Mouse (Mus musculus) lung, postnatal 0 days (tissue): ENCODE data around the gene Rpain. TPM values are rescaled to one million over a fixed set of nuclear protein-coding genes. Genes with fewer than 3 reads are reported as not detected.
A peak's percentile ranks its signal among the peaks of the same experiment; 100 is the strongest.

ENCODE experiments used
- ATAC-seq: fragments of 200-750 bp; cut with Nextera tagmentation; 2 replicates; pipeline ENCODE4 v1.8.0; 2017; ENCODE audit warnings: moderate library complexity
- DNase-seq: peaks from one replicate; pipeline ENCODE4 v3.0.0-alpha.2; 2016; ENCODE audit warnings: low spot score
- H3K27ac ChIP-seq: fragments of 300-500 bp; sonication (generic); 2 replicates; pipeline ENCODE4 v1.5.1; 2014; ENCODE audit warnings: antibody characterized with exemption, mild to moderate bottlenecking, low read length, mixed read lengths
- H3K27me3 ChIP-seq: fragments of 300-500 bp; sonication (generic); replicated peaks from 2 replicates; pipeline ENCODE4 v1.6.1; 2014; ENCODE audit warnings: low read length, mixed read lengths; ENCODE audit not compliant: insufficient read depth
- H3K36me3 ChIP-seq: fragments of 300-500 bp; sonication (generic); 2 replicates; pipeline ENCODE4 v1.6.1; 2014; ENCODE audit warnings: low read length, mixed read lengths; ENCODE audit not compliant: insufficient read depth
- H3K4me1 ChIP-seq: fragments of 300-500 bp; sonication (generic); 2 replicates; pipeline ENCODE4 v1.6.1; 2014; ENCODE audit warnings: antibody characterized with exemption, low read depth, low read length, mixed read lengths; ENCODE audit not compliant: insufficient read depth
- H3K4me2 ChIP-seq: fragments of 300-500 bp; sonication (generic); replicated peaks from 2 replicates; pipeline ENCODE4 v1.6.1; 2014; ENCODE audit warnings: low read depth, mild to moderate bottlenecking, low read length, moderate library complexity, mixed read lengths
- H3K4me3 ChIP-seq: fragments of 300-500 bp; sonication (generic); 2 replicates; pipeline ENCODE4 v1.5.1; 2014; ENCODE audit warnings: low read depth, low read length
- H3K9ac ChIP-seq: fragments of 300-500 bp; sonication (generic); replicated peaks from 2 replicates; pipeline ENCODE4 v1.6.1; 2014; ENCODE audit warnings: low read depth, mild to moderate bottlenecking
- H3K9me3 ChIP-seq: fragments of 300-500 bp; sonication (generic); 2 replicates; pipeline ENCODE4 v1.6.1; 2016; ENCODE audit warnings: low read length, mixed read lengths
- CTCF ChIP-seq: IDR thresholded peaks from 2 replicates; pipeline ENCODE4 v1.5.1; 2016; ENCODE audit warnings: antibody characterized with exemption, mild to moderate bottlenecking
- EP300 ChIP-seq: IDR thresholded peaks from 2 replicates; pipeline ENCODE4 v1.6.1; 2016; ENCODE audit warnings: antibody characterized with exemption, mild to moderate bottlenecking, control low read depth
- WGBS: fragments of 180-500 bp; shearing (Covaris S2); extraction: QIAGEN DNeasy Blood & Tissue Kit; methylation state at CpG from one replicate; pipeline ENCODE4 v1.1.7; 2014; 5-methylcytosine and 5-hydroxymethylcytosine counted together
- polyA plus RNA-seq: library from polyadenylated mRNA; unstranded; fragments of >200 nt; fragmentation: Nextera tagmentation; extraction: Ambion mirVana; gene quantifications from 2 replicates; pipeline ENCODE4 v1.2.1, GENCODE M21; 2015

The Rpain gene
- polyA plus RNA-seq, 1 experiment from 2014 or later = 97.5 TPM

- TF ChIP-seq EP300 = no peak
- TF ChIP-seq CTCF = no peak
- Histone ChIP-seq H3K9me3 (no peaks in the 10 kb centered on the region), H3K9ac (no peak overlapping the region), H3K27ac (no peak overlapping the region), H3K4me1 (no peaks in the 10 kb centered on the region), H3K4me3 (no peak overlapping the region), H3K36me3 (peaks cover 27% of the 10 kb centered on the region; the same call in 1 of the 2 replicates), H3K4me2 (no peak overlapping the region), H3K27me3 (no peaks in the 10 kb centered on the region)
- ATAC-seq (no peak), DNase-seq (no peak)
- 44% methylated on average over 1 of the region's 1 CpGs for WGBS
Measured at GRCm38 (mm10) chr11:70972586-70972985, 2.6 kb downstream of the Rpain start.

- no peak overlapping the region for H3K4me2 ChIP-seq
- no peak for TF ChIP-seq EP300
- peak; percentile 59 for TF ChIP-seq CTCF
- peaks cover 32% of the 10 kb centered on the region; the same call in 1 of the 2 replicates for H3K36me3 ChIP-seq
- no peaks in the 10 kb centered on the region for H3K9me3 ChIP-seq
- DNase-seq = no peak
- no peaks in the 10 kb centered on the region for H3K27me3 ChIP-seq
- 66% methylated on average over 4 of the region's 4 CpGs for WGBS
- H3K4me3 ChIP-seq = no peak overlapping the region
- no peaks in the 10 kb centered on the region for H3K4me1 ChIP-seq
- no peak overlapping the region for H3K9ac ChIP-seq
- no peak overlapping the region for H3K27ac ChIP-seq
- no peak for ATAC-seq
Measured at GRCm38 (mm10) chr11:70973947-70974346, 3.9 kb downstream of the Rpain start.

- Histone ChIP-seq H3K9me3 (no peaks in the 10 kb centered on the region), H3K4me1 (no peaks in the 10 kb centered on the region), H3K9ac (no peak overlapping the region), H3K27ac (no peak overlapping the region), H3K4me2 (no peak overlapping the region), H3K36me3 (peaks cover 32% of the 10 kb centered on the region; the same call in 1 of the 2 replicates), H3K4me3 (no peak overlapping the region), H3K27me3 (no peaks in the 10 kb centered on the region)
- 83% methylated on average over 2 of the region's 2 CpGs for WGBS
- DNase-seq = no peak
- TF ChIP-seq CTCF = no peak
- no peak for TF ChIP-seq EP300
- ATAC-seq = no peak
Measured at GRCm38 (mm10) chr11:70975193-70975592, 5.2 kb downstream of the Rpain start.

- ATAC-seq (no peak), DNase-seq (no peak)
- no peak overlapping the region for H3K4me3 ChIP-seq
- H3K9ac ChIP-seq = no peak overlapping the region
- 80% methylated on average over 6 of the region's 6 CpGs for WGBS
- no peaks in the 10 kb centered on the region for H3K9me3 ChIP-seq
- no peak for TF ChIP-seq EP300
- TF ChIP-seq CTCF = no peak
- no peak overlapping the region for H3K27ac ChIP-seq
- no peaks in the 10 kb centered on the region for H3K4me1 ChIP-seq
- H3K27me3 ChIP-seq = no peaks in the 10 kb centered on the region
- H3K36me3 ChIP-seq = peaks cover 32% of the 10 kb centered on the region; the same call in 1 of the 2 replicates
- no peak overlapping the region for H3K4me2 ChIP-seq
Measured at GRCm38 (mm10) chr11:70977293-70977692, 7.3 kb downstream of the Rpain start.

GRCm38 (mm10) chr11:70980232-70980631 lies 10.2 kb downstream of the Rpain start:
- no peak overlapping the region for H3K9ac ChIP-seq
- H3K27ac ChIP-seq = no peak overlapping the region
- DNase-seq (no peak), ATAC-seq (no peak)
- WGBS = 89% methylated on average over 6 of the region's 6 CpGs
- H3K4me1 ChIP-seq = no peaks in the 10 kb centered on the region
- no peak for TF ChIP-seq CTCF
- no peak for TF ChIP-seq EP300
- peaks cover 18% of the 10 kb centered on the region; the same call in 1 of the 2 replicates for H3K36me3 ChIP-seq
- no peaks in the 10 kb centered on the region for H3K9me3 ChIP-seq
- H3K4me3 ChIP-seq = no peak overlapping the region
- no peak overlapping the region for H3K4me2 ChIP-seq
- no peaks in the 10 kb centered on the region for H3K27me3 ChIP-seq

- TF ChIP-seq EP300 (no peak), CTCF (no peak)
- no peak overlapping the region for H3K4me3 ChIP-seq
- DNase-seq (no peak), ATAC-seq (no peak)
- no peak overlapping the region for H3K9ac ChIP-seq
- H3K4me2 ChIP-seq = no peak overlapping the region
- 87% methylated on average over 14 of the region's 14 CpGs for WGBS
- no peaks in the 10 kb centered on the region for H3K27me3 ChIP-seq
- peaks cover 17% of the 10 kb centered on the region; the same call in 1 of the 2 replicates for H3K36me3 ChIP-seq
- no peaks in the 10 kb centered on the region for H3K9me3 ChIP-seq
- H3K27ac ChIP-seq = no peak overlapping the region
- H3K4me1 ChIP-seq = no peaks in the 10 kb centered on the region
Measured at GRCm38 (mm10) chr11:70980751-70981510, 10.9 kb downstream of the Rpain start.
